Comparison of ENCODE assay signal across 16 mouse cellular contexts in genomic region chr2:13956463-13956862, GRCm38 (mm10).
"Had no signal": no experiment of that assay in that cellular context is flagged by ENCODE, and none has a peak within 500 bp of the region (broad histone marks: within the 10 kb centered on the region; RNA-seq: fewer than 3 reads in every experiment).

No protein-coding gene starts in this region.

- ATAC-seq: liver, postnatal 0 days; lung, postnatal 0 days had no signal

- H3K27ac ChIP-seq: limb, embryonic 12.5 days; limb, embryonic 15.5 days; liver, embryonic 14.5 days; macrophage had no signal

- H3K36me3 ChIP-seq: limb, embryonic 12.5 days; limb, embryonic 15.5 days had no signal

- H3K4me1 ChIP-seq: limb, embryonic 12.5 days; limb, embryonic 15.5 days had no signal

- H3K27me3 ChIP-seq: limb, embryonic 12.5 days; limb, embryonic 15.5 days had no signal

- H3K9ac ChIP-seq: limb, embryonic 12.5 days; limb, embryonic 15.5 days; liver, embryonic 14.5 days; liver, postnatal 0 days; lung, embryonic 14.5 days had no signal

- H3K4me3 ChIP-seq: limb, embryonic 12.5 days; limb, embryonic 15.5 days had no signal

- H3K4me2 ChIP-seq: limb, embryonic 12.5 days; limb, embryonic 15.5 days; liver, embryonic 11.5 days; lung, embryonic 14.5 days had no signal

- DNase-seq: kidney, adult 9 months; kidney, postnatal 14 days; kidney, postnatal 4 days; left cerebral cortex, postnatal 4 days; liver, postnatal 0 days; lung, embryonic 14.5 days; midbrain, embryonic 14.5 days; right cerebral cortex, postnatal 4 days; thymus, adult 18-20 months; thymus, postnatal 36 days had no signal

- H3K9me3 ChIP-seq: limb, embryonic 12.5 days; limb, embryonic 15.5 days had no signal
